Mouse (Mus musculus): ENCODE measurements at regions not wholly inside any gene's neighbourhood (a gene's known extent, or its start where the extent isn't known, plus 50 kb on each side); places are given as distances from the start of the nearest gene placed in this dataset.

DNA sequence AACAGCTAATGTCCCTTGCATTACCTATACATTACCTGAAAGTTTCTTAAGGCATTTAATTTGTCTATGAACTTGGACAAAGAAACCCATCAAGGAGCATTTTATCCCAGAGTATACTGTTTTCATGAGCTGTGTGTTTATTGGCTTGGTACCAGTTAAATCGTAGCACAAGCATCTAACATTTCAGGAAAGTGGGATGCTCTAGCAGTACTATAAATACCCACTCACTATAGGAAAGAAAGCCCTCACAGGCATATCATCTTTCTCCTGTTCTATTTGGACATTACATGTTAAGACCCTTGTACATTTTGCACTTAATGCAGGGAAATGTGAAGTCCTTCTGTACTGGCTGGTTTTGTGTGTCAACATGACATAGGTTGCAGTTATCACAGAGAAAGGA, 163.9 kb downstream of the Ptprc start:
- DNase-seq (ENCODE audit: low spot score in 2 of 2) = no peak

DNA sequence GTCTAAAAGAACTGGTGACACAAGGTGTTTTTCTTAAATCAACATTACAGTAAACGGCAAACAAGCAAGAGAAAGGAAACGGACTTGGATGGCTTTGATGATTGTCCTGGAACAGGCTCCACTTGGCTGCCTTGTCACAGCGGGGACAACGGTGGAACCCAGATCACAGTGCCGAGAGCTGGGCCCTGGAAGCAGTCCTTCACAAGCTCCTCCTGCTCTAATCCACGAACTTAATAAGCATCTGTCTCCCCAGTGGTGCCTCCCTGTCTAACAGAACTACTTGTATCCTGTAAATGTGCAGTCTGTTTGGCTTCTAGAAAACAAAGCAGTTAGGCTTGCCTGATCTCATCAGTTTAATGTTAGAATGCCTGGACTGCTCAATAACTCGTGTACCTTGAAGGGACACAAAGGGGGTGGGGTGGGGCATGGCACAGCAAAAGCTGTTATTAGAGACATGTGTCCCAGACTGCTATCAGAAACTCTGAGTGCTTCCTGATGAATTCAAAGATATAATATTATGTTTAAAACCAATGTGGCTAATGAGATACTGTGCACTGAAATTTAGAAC, 164.5 kb downstream of the Ptprc start:
- no peak for DNase-seq (ENCODE audit: low spot score in 2 of 2)

DNA sequence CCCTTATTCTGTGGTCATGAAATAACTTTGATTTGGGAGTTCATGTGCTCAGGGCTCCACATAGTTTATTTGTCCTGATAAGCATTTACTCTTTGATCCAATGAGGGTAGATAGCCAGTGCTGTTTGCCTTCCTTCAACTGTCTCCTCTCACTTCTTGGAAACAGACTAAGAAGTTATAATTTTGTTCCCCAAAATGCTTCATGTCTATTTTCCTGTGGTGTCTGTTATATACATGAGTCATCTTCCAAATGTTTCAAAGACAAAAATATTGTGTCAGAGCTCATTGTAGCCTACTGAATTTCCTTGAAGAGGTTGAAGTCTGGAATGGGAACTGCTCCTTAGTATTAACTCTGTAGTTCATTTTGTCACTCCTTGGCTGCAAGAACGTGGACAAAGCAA, 168.7 kb downstream of the Ptprc start:
- DNase-seq (ENCODE audit: low spot score in 2 of 2) = no peak

DNA sequence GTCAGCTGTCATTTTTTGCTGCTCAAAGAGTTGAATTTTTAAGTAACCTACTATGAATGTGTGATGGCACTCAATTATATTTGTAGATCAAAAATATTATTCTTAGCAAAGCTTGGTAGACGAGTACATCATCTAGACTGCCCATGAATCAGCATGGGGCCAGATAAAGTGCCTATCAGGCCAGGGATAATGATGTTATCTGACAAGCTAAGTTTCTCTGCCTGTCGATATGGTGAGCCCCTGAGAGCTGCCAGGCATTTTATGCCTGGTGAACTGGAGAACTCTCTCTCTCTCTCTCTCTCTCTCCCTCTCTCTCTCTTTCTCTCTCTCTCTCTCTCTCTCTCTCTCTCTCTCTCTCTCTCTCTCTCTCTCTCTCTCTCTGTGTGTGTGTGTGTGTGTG, 171.2 kb downstream of the Ptprc start:
- DNase-seq (ENCODE audit: low spot score in 2 of 2) = no peak

DNA sequence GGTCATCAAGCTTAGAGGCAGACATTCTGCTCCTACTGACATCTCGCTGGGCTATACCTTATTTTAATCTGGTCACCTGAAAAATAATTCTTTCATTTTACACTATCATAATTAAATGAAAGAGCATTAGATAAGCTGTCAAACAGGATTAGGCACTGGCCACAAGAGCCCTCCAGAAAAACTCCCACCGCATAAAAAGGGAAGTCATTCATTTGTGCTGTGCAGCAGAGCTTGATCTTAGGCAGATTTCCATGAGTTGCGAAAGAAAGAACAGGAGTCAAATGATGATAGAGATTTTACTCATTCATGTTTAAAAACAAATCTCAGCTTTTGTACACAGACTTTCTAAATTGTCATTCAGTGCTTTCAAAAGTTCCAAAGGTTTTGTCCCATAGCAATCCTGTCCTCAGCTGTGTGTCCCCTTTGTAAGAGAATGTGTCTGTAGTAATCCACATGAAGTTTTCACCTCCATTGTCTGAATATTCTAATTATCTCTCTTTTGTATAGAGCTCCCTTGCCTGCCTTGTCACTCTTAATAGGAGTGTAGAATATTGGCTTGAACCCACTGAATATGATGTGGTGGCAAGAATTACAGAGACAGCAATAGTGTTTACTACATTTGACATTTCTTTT, 176.1 kb downstream of the Ptprc start:
- no peak for DNase-seq (ENCODE audit: low spot score in 2 of 2)

DNA sequence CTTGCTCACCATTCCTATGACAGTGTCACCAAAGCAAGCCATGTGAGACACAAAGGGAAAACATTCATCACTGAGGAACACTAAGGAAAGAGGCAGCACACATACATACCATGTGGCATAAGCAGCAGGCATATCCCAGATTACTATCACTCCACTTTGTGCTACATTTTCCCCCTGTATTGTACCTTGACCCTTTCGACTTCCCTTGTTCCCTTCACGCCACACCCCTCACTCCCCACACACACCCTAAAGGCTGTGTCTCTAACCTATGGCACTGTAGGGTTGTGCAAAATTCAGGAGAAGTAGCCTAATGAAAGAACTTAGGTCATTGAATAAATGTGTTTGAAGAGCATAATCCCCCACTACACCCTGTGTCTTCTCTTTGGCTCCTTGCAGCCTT, 179.5 kb downstream of the Ptprc start:
- DNase-seq (ENCODE audit: low spot score in 2 of 2) = no peak

DNA sequence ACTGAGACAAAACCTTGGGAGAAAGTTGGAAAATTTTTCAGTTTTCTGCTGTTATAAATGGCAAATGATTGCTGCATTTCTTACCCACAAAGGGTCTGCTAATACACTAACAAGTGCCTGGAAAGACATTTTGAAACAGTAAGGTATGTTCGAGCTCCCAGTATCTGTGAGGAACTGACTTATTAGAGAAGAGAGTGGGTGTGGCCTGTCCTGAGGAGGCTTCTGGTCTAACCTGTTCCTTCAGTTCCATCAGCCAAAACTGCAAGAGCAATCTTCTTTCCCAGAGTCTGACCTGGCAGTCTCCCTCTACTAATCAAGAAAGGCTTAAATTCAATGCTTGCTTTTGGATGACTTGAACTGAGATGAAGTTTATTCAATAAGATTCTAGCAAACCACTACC, 183.6 kb downstream of the Ptprc start:
- no peak for DNase-seq (ENCODE audit: low spot score in 2 of 2)

DNA sequence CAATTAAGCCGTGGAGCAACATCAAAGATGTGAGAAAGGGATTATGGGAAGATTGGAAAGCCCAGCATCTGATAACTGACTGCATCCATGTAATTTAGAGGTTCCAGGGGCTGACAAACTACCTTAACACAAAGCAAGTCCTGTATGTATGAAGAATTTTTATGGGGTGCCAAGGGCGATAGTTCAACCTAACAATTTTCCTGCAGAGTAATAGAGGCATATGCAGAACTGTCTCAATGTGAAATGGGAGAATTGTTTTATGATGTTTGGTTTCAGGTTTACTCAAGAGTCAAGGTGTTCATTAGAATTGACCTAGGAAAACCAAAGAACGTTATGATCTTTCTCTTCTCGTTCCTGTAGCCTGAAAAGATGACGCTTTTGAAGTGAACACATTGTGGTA, 184.1 kb downstream of the Ptprc start:
- DNase-seq (ENCODE audit: low spot score in 2 of 2) = no peak

DNA sequence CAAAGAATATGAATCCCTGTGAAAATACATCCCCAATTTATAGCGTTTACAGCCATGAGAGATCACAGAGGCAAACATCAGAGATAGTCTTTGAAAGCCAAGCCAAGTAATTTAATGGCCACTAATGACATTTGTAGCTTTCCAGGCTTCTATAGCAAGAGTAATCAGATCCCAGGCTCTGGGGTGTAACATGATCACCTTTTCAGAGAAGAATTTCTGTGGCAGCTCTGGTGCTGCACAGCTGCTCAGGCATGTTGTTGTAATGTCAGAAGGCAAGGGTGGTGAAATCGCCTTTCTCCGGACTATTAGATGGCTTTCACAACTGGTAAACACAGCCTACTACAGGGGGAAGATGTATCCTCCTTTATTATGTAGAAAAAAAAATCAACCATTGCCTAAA, 202.1 kb downstream of the Ptprc start:
- DNase-seq (ENCODE audit: low spot score in 2 of 2) = no peak

DNA sequence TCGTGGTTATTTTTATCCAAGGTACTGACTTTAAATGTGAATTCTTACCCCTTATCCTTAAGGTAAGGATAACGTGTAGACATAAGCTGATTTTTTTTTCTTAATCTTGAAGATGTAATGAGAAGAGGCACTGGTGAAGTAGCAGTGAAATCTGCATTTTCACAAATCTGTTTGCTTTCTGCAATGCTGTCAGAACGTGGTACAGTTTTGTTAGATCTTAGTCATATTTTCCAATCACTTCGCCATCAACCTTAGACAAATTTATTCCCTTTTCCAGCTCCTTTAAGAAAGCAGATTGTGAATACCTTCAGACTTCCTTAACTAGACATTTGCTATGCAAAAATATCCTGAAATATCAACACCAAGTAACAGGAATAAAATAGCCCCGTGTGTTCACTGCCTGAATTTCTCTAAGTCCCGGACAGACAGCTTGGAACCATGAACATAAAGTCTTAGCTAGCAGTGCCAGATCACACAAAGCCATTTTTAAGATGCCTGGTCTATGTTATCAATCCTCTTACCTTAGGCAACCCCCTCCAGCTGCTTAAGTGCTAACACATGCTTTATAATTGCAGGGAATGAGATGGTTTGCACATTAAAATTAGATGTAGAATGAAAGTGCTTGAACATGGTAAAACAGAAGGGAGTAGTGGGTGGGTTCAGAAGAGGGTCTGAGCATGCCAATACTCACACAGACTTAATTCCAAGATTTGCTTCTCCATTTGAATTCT, 202.7 kb downstream of the Ptprc start:
- DNase-seq (ENCODE audit: low spot score in 2 of 2) = no peak

DNA sequence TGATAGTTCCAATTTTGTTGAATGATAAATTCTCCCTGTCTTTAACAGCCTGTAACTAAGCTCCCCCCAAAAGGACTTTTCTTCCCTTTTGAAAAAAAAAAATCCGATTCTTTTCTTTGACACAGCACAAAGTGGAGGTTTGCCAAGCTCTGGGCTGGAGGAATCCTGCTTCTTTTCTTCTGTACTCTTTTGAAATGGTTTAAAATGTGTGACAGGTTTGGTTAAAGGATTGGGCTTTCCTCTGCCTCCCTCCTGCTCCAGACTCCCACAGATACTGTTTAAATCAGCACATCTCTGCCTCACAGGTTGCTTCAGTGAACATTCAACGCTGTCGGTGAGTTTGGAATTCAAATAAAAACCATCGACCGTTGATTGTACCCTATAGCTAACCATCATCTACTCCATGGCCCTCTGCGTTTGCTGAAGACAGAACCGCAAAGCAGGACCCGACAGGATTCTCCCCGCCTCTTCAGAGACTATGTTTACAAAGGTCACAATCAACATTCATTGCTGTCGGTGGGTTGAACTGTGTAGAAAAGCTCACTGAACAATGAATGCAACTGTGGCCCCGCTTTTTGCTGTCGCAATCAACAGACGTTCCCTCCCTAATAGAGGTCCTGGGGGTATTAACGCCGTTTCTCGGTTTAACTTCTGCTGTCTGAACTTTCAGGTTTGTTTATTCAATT, 209.2 kb downstream of the Ptprc start:
- no peak for DNase-seq (ENCODE audit: low spot score in 2 of 2)

DNA sequence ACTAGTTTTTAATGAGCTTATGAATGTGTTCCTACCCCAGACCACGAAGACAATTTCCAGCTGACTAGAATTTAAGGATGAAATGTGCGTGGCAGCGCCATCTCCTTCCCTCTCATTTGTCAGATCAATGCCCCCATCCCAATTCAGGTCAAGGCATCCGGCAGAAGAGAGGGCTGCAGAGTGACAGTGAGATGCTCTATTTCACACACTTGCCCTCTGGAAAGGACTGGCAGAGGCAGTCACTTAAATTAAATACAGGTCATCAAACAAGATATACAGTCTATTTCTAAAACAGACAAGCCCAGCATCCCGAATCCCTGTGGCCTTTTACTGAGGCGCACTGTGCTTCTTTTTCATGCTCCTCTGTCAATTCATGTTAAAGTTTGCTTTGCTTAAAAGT, 211.9 kb downstream of the Ptprc start:
- no peak for DNase-seq (ENCODE audit: low spot score in 2 of 2)

DNA sequence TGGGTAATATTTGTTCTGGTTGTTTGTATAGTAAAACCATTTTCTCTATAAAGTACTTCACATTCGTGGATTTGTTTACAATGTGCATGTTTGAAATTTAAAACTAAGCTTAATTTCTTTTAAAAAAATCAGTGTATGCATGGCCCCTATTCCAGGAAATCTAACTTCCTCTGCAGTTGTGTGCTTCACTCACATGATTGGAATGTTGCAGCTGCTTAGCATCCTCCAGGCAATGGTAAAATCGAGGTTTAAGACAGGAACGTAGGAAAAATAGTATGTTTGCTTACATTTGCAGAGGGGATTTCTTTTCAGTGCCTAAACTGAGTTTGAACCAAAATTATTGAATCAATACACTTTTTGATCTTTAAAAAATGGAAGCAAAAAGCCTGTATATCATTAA, 217.5 kb downstream of the Ptprc start:
- no peak for DNase-seq (ENCODE audit: low spot score in 2 of 2)

DNA sequence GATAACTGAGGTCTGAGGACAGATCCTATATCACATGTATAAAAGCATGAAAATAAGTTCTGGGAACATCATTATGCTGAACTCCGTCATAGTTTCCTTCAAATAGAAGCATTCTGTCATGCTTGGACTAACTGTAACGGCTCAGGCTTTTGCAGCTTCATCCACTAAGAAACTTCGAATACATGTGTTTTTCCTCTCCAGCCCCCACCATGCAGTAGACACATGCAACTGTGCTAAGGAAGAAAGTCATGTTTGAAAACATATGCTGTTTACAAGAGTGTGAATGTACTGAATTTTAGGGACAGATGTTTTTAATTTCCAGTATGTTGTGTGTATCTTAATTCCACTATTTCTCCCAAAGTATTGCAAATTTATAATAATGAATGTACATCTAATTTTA, 219.5 kb downstream of the Ptprc start:
- DNase-seq (ENCODE audit: low spot score in 2 of 2) = no peak

DNA sequence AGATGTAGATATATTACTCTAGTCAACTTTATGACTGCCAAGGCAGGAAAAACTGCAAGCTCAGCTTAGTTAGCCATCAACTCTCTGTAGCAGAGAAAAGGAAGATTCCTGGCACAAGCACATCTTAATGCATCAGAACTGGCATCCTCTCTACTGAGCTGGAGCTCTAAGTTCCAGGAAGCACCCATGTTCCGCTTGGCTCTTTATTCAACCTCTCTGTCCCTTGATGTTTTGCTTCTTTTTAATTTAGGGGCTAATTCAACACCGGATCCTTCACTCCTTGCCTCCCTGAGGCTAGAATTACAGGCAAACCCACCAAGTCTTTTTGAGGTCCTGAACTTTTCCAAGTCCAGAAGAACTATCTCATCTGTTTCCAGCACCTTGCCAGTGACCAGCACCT, 220.4 kb downstream of the Ptprc start:
- no peak for DNase-seq (ENCODE audit: low spot score in 2 of 2)

DNA sequence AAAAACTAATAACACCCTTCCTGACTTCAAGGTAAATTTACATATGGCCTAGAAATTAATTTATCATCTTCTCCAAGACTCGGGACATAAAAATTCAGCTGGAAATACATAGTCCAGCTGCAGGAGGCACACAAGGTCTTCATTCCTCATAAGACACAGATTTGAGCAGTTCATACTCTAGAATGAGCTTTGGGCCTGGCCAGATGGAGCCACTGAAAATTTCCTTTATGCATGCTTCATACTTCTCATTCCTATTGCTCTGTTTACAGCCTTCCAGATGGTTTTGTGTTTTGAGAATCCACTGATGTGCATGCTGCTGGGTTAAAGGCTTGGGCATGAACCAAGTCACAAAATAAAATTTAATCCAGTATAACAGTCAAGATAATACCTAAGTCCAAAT, 222.1 kb downstream of the Ptprc start:
- no peak for DNase-seq (ENCODE audit: low spot score in 2 of 2)

DNA sequence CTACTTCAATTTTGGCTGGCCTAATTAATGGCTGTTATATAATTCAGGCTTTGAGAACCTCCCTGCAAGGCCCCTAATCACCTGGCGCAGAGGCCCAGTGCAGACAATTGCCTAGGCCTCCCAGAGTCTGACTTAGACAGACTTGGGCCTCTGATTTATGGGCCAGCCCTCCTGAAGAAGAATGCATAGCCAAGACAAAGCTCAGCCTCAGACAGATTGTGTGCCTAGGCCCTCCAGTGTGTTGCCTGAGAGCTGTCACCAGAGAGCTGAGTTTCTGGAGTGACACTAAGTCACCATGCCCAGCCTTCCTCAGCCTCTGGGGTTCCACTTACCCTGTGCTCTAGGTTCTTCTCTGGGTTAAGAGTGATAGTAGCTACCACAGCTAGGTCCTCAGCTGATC, 222.7 kb downstream of the Ptprc start:
- no peak for DNase-seq (ENCODE audit: low spot score in 2 of 2)

DNA sequence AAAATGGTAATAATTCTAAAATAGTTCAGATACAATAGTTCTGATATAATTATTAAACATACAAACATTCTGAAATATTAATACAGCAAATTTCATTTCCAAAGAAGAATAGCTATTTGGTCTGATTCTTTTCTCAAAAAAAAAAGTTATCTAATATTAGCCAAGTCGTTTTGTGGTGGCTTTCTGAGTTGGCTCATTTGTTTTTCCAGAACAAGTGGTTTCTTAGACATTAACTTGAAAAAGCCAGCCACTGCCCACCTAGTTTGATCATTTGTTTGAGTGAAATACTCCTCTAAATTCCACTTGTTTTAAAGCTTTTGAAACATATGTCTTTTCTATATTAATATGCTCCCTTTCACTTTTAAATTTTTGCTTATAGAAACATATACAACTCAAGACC, 227.6 kb downstream of the Ptprc start:
- no peak for DNase-seq (ENCODE audit: low spot score in 2 of 2)

DNA sequence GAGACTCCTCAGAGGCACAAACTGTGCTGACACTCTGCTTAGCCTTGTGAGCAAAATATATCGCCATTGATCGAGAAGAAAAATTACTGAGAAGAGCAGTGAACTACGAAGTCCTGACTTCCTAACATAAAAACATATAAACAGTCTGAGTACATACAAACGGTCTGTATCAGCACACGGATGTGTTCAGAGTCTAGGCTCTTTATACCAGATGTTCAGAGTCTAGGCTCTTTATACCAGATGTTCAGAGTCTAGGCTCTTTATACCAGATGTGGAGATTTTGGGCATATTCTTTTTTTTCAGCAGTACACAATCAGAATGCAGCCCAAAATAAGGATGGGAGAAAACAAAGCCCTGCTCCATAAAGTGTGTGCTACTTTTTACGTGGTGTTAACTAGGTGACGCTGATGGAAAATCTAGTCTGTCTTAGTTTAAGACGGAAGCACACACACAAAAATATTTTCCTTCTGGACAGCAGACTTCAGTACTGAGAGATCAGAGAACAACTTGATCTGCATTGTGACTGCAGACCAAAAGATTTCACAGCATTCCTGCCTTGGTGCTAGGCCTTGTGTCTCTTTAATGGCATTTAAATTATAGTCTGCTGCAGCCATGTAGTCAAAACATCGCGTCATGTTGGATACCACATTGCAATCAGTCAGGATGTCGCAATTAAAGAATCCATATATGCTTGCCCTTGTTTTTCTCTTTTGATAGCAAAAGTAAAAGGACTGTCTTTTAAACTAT, 233.6 kb downstream of the Ptprc start:
- DNase-seq (ENCODE audit: low spot score in 2 of 2) = no peak

DNA sequence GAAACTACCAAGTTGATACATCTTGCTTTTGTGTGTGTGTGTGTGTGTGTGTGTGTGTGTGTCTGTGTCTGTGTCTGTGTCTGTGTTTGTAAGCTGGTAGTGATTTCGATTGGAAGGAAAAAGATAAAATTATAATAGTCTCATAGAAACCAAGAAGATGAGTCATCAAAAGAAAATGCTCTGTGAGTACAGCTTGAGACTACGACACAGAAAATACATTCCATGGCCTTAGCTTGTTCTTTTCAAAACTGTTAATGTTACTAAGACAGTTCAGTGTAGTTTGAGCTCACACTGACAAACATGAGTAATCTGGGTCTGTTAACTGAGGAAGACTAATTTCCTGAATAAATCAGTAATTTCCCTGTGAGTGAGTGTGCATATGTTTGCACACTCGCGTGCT, 239.8 kb downstream of the Ptprc start:
- no peak for DNase-seq (ENCODE audit: low spot score in 2 of 2)

DNA sequence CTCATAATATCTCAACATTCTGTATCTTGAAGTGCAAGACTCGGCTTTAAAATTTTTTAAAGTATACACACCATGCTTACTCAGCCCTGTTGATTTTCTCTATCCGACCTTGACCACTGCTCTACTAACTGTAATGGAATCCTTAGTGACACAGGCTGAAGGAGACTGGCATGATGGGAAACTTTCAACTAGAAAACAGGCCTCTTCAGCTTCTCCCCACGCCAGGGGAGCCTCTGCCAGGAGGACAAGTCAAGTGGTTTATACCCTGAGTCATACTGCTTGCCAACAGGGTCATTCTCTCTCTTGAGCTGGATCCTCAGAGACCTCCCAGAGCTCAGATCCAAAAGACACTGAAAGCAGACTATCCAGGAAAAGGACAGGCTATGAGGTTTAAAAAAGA, 245.7 kb downstream of the Ptprc start:
- no peak for DNase-seq (ENCODE audit: low spot score in 2 of 2)

DNA sequence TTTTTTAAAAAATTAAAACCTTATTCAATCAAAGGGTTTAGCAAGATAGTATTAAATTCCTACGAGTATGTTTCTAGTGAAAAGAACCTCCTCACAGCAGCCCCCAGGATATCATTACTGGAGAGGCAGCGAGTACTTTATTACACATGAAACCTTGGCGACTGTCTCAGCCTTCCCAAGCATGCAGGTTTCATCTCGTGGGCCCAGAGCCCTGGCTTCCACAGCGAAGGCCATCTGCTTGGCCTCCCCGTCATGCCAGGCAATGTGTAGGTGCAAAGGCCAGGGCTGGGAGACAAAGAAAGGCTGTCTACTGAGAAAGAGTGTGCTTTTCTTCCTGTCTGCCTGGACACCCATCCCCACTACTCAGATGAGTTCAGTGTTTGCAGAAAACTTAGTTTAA, 247.0 kb downstream of the Ptprc start:
- DNase-seq (ENCODE audit: low spot score in 2 of 2) = no peak
